Mouse (Mus musculus) cerebellum, adult 9-10 months (tissue): ENCODE results near the gene Ccl1.
A peak's percentile ranks its signal among the peaks of the same experiment; 100 is the strongest.

Experiments
- DNase-seq: peaks from one replicate; pipeline ENCODE4 v3.0.0; 2022

The Ccl1 gene

GRCm38 (mm10) chr11:82203706-82204105, 101.8 kb downstream of the Ccl1 start:
- DNase-seq, result no peak

- DNase-seq, result no peak
Measured at GRCm38 (mm10) chr11:82197774-82198173, 107.7 kb downstream of the Ccl1 start.

- no peak for DNase-seq
Measured at GRCm38 (mm10) chr11:82194980-82195379, 110.5 kb downstream of the Ccl1 start.

- DNase-seq, result no peak
Measured at GRCm38 (mm10) chr11:82193826-82194225, 111.7 kb downstream of the Ccl1 start.

- no peak for DNase-seq
Measured at GRCm38 (mm10) chr11:82189782-82190563, 115.5 kb downstream of the Ccl1 start.

GRCm38 (mm10) chr11:82185684-82186083, 119.8 kb downstream of the Ccl1 start:
- DNase-seq, result no peak

- DNase-seq, result no peak
Measured at GRCm38 (mm10) chr11:82183281-82183935, 122.1 kb downstream of the Ccl1 start.

GRCm38 (mm10) chr11:82182401-82182800, 123.1 kb downstream of the Ccl1 start:
- DNase-seq, result no peak

GRCm38 (mm10) chr11:82181331-82181730, 124.2 kb downstream of the Ccl1 start:
- DNase-seq, result no peak

- no peak for DNase-seq
Measured at GRCm38 (mm10) chr11:82178161-82178560, 127.3 kb downstream of the Ccl1 start.

GRCm38 (mm10) chr11:82177711-82178110, 127.8 kb downstream of the Ccl1 start:
- DNase-seq, result peak; percentile 30

GRCm38 (mm10) chr11:82174794-82175193, 130.7 kb downstream of the Ccl1 start:
- DNase-seq, result peak; percentile 14

GRCm38 (mm10) chr11:82173491-82173890, 132.0 kb downstream of the Ccl1 start:
- no peak for DNase-seq

- DNase-seq, result no peak
Measured at GRCm38 (mm10) chr11:82171316-82172071, 134.0 kb downstream of the Ccl1 start.

- DNase-seq, result no peak
Measured at GRCm38 (mm10) chr11:82169456-82169855, 136.0 kb downstream of the Ccl1 start.

GRCm38 (mm10) chr11:82168308-82168707, 137.2 kb downstream of the Ccl1 start:
- no peak for DNase-seq

GRCm38 (mm10) chr11:82163285-82163684, 142.2 kb downstream of the Ccl1 start:
- no peak for DNase-seq

- no peak for DNase-seq
Measured at GRCm38 (mm10) chr11:82159126-82159525, 146.4 kb downstream of the Ccl1 start.

GRCm38 (mm10) chr11:82139492-82140094, 165.9 kb downstream of the Ccl1 start:
- DNase-seq, result no peak

- no peak for DNase-seq
Measured at GRCm38 (mm10) chr11:82136196-82136595, 169.3 kb downstream of the Ccl1 start.

- no peak for DNase-seq
Measured at GRCm38 (mm10) chr11:82132977-82133376, 172.5 kb downstream of the Ccl1 start.
